Mouse (Mus musculus) bone marrow macrophage, adult 2 months (primary cell): Measurements from ENCODE around the gene Ccnd2.

Source experiments
- CTCF ChIP-seq: IDR thresholded peaks from 2 replicates; pipeline ENCODE4 v1.5.1; 2012; ENCODE audit warnings: low read depth, mild to moderate bottlenecking, low read length, moderate library complexity
- POLR2A ChIP-seq: IDR thresholded peaks from 2 replicates; pipeline ENCODE4 v1.6.1; 2012; ENCODE audit warnings: mild to moderate bottlenecking, low read depth, low read length, borderline replicate concordance

DNA sequence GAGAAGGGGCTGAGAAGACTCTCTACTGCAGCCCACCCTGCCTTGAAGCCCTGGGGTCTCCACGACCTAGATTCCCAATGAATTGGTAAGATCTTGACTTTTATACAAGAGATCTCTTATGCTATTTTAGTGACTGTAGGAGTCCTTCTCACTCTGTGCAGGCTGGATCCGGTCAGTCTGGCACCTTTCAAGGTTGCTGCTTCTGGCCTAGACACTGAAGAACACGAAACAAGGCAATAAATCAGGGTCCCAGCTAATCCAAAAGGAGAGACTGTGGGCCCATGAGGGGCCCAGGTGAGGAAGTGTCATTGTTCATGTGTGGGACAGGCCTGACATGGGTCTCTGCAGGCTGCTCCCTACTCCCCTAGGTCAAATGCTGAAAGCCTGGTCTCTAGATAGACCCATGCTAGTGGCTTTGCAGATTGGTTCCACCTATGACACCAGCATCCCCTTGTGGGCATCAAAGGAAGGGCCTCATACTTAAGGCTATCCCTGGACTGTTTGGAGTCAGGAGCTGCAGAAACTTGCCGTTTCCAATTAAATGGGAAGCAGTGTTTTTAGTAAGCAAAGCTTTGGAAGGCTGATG, 29.7 kb downstream of the Ccnd2 start:
- no peak for TF ChIP-seq POLR2A
- TF ChIP-seq CTCF, result no peak
